Mouse (Mus musculus): ENCODE data around the gene Fhad1. TPM values are rescaled to one million over a fixed set of nuclear protein-coding genes. Genes with fewer than 3 reads are reported as not detected.
A peak's percentile ranks its signal among the peaks of the same experiment; 100 is the strongest.
"Not testable (repeated sequence)": the region's sequence is repeated elsewhere in the genome, so short reads cannot be mapped to it uniquely, and the experiment has no call there.

Fhad1 gene
- total RNA-seq, 2 experiments from 2014 or later = 8.6 to 9.7 TPM

- no peak for DNase-seq
These were observed 24.9 kb upstream of the Fhad1 start for GRCm38 (mm10) chr4:142039662-142040353.

GRCm38 (mm10) chr4:142037897-142038296 is 23.0 kb upstream of the Fhad1 start:
- DNase-seq = no peak

- no peak for DNase-seq
These were observed 13.7 kb upstream of the Fhad1 start for GRCm38 (mm10) chr4:142028533-142028932.

GRCm38 (mm10) chr4:142026965-142027364 is 12.1 kb upstream of the Fhad1 start:
- DNase-seq = no peak

GRCm38 (mm10) chr4:142024536-142024935 is 9.7 kb upstream of the Fhad1 start:
- DNase-seq = no peak

- DNase-seq = no peak
These were observed 8.3 kb upstream of the Fhad1 start for GRCm38 (mm10) chr4:142023166-142023565.

GRCm38 (mm10) chr4:142017686-142018085 is 2.8 kb upstream of the Fhad1 start:
- DNase-seq = no peak

- no peak for DNase-seq
These were observed 3.6 kb downstream of the Fhad1 start for GRCm38 (mm10) chr4:142011236-142011635.

GRCm38 (mm10) chr4:142010441-142010840 is 4.4 kb downstream of the Fhad1 start:
- DNase-seq = no peak

- DNase-seq = no peak
These were observed 6.7 kb downstream of the Fhad1 start for GRCm38 (mm10) chr4:142008206-142008605.

- no peak for DNase-seq
These were observed 14.3 kb downstream of the Fhad1 start for GRCm38 (mm10) chr4:142000581-142000980.

GRCm38 (mm10) chr4:141999494-142000074 is 15.3 kb downstream of the Fhad1 start:
- DNase-seq = no peak

GRCm38 (mm10) chr4:141998282-141998821 is 16.5 kb downstream of the Fhad1 start:
- no peak for DNase-seq

- no peak for DNase-seq
These were observed 18.0 kb downstream of the Fhad1 start for GRCm38 (mm10) chr4:141996880-141997279.

- peak in 1 of 2 experiments; percentile 17 for DNase-seq
These were observed 18.8 kb downstream of the Fhad1 start for GRCm38 (mm10) chr4:141996086-141996485.

GRCm38 (mm10) chr4:141994062-141994471 is 20.8 kb downstream of the Fhad1 start:
- not testable (repeated sequence) for DNase-seq

- DNase-seq = no peak
These were observed 21.4 kb downstream of the Fhad1 start for GRCm38 (mm10) chr4:141993347-141994061.

- no peak for DNase-seq
These were observed 22.2 kb downstream of the Fhad1 start for GRCm38 (mm10) chr4:141992530-141993204.

- DNase-seq = no peak
These were observed 26.7 kb downstream of the Fhad1 start for GRCm38 (mm10) chr4:141988178-141988577.

GRCm38 (mm10) chr4:141983689-141984088 is 31.2 kb downstream of the Fhad1 start:
- DNase-seq = no peak

- DNase-seq = no peak
These were observed 33.4 kb downstream of the Fhad1 start for GRCm38 (mm10) chr4:141981475-141981874.

- no peak for DNase-seq
These were observed 36.3 kb downstream of the Fhad1 start for GRCm38 (mm10) chr4:141978582-141978981.

- no peak for DNase-seq
These were observed 37.5 kb downstream of the Fhad1 start for GRCm38 (mm10) chr4:141977346-141977745.

All from layer of hippocampus, postnatal 36 days (tissue).